Mouse (Mus musculus): ENCODE measurements around the gene Cby1.

The Cby1 gene

DNA sequence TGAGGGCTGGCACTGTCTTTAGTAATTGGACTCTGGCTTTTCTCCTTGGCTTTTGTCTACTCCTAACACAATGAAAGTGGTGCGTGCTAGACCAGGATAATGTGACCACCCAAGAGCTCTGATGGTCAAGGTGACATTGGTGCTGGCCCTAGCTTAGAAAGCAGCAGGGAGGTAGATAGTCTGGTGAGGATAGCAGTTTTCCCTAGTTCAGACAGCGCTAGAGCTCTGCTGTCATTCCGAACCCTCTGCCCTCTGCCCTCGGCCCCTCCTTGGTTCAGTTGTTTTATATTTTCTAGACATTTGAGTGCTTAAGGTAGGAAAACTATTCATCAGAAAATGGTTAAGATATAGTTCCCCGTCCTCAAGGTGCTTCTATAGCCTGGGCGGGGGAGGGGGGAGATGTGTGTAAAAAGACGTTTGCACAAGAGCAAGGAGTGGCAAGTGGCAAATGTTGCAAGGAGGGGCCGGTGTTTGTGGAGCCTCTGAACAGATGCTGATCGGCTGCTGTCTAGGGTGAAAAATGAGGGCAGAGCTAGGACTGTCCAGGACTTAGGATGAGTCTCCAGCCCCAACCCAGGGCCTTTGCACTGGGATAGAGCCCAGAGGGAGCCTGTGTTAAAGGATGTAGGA lies 38.7 kb downstream of the Cby1 start:
- no peak for DNase-seq (ENCODE audit: low spot score in 2 of 2)

DNA sequence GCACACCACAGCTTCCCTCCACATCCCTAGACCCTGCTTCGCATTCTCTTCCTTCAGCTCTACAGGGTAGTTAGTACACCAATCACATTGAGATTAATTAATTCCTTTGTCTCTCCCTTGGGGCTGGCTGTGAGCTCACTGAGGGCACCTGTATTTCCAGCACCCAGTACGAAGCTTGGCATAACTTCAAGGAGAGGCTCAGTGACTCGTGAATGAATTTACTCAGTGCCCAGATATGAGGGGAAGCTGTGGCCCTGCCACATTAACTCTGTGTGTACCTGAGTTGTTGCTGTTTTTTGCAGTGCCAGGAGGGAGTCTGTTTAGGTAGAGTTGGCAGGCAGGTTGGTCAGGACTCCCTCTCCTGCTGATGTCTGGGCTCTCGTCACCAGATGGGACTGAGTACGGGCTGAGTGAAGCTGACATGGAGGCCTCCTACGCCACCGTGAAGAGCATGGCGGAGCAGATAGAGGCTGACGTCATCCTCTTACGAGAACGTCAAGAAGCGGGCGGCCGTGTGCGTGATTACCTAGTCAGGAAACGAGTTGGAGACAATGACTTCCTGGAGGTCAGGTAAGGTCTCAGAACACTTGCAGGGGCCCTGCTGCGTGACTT lies 47.7 kb downstream of the Cby1 start:
- DNase-seq (ENCODE audit: low spot score in 2 of 2) = no peak

DNA sequence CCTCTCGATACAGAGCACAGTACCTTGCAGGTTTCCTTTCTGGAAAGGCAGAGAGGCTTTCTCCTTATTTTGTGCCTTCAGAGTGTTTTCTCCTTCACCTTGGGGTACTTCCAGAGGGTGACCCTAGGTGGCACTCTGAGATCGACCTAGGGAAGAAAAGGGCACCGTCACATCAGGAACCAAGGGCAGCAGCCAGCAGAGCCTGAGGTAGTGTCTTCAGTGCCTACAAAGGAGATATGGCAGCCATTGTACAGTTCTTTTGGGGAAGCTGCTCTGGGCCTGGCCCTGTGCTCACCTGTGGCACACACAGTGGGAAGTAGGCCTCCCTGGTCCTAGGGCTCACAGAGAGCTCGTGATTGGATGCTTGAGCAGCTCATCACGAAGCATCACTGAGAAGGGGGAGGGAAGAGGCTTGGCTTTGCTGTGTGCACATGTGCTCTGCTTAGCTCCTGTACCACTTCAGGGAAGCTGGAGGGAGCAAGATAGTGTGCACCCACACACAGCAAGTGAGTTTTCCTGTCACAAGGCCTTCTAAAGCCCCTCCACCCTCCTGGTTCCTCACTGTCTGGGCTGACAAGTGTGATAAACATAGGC lies 49.3 kb downstream of the Cby1 start:
- DNase-seq (ENCODE audit: low spot score in 2 of 2) = no peak

DNA sequence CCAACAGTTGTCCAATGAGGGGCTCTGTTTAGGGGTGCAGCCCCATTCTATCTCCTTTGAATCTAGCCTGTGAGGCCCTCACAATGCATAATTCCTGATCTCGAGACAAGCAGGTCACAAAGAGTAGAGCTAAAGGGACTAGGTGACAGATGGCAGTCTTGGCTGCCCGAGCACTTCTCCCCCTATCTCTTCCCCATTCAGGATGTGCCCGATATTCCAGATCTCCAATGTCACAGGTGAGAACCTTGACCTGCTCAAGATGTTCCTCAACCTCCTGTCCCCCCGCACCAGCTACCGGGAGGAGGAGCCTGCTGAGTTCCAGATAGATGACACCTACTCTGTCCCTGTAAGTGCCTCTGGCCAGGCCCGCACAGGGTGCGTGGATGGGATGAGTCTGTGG lies 56.6 kb downstream of the Cby1 start:
- no peak for DNase-seq (ENCODE audit: low spot score in 2 of 2)

DNA sequence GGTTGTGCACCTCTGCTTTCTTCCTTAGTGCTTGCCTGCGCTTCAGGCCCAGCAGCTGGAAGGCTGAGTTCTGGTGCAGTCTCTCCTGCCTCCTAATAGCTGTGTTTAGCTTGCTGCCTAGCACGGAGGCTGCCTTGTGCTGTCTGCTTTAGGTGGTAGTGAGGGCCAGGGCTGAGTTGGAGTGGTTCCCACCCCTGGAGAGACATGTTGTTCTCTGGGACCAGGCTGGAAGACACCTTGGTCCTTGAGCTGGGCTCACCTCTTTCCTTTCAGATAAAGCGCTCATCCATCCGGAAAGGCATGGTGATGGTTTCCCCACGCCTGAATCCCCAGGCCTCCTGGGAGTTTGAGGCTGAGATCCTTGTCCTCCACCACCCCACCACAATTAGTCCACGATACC lies 57.7 kb downstream of the Cby1 start:
- DNase-seq (ENCODE audit: low spot score in 2 of 2) = no peak

Data from urinary bladder, adult 18-20 months (tissue).